Mouse (Mus musculus) adrenal gland, postnatal 10 days (tissue): ENCODE data around the gene Gadd45b. TPM values are rescaled to one million over a fixed set of nuclear protein-coding genes. Genes with fewer than 3 reads are reported as not detected.

Experiments
- DNase-seq: peaks from one replicate; pipeline ENCODE4 v3.0.0; 2021; ENCODE audit warnings: mixed read lengths
- total RNA-seq, 2 experiments: library from RNA; stranded (reverse); gene quantifications; 2 replicates each; pipeline ENCODE4 v1.2.3; 2021

The Gadd45b gene
- total RNA-seq, 2 experiments from 2014 or later: 11.7 to 44.5 TPM

DNA sequence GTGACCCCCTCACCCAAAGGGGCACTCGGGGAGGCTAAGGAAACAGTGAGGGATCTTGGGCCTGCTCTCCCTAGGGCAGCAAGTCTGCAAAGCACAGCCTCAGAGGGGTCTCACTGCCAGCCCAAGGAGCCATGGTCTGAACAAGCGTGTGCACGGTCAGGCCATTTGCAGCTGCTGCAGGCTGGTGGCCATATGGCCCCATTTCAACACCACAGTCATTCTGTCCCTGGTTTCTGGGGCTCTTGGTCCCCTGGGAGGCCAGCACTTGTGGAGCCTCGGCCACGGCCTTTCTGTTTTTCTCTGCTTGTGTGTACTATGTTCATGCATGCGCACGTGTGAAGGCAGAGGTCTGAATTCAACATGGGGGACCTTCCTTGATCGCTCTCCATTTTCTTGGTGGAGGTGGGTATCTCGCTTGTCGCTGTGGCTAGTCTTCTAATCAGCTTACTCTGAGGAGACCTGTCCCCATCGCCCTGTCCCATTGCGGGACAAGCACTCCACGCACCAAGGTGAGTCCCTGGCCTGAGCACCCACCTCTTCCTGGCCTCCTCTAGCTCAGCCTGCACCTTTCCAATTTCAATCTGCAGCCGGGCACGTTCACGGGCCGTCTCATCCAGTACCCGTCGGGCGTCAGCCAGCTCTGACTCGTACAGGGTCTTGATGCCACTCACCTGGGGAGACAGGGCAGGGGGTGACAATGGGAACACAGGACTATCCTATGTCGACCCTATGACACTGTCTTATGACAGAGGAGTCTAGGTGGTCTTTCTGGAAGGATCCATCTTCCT lies 20.3 kb upstream of the Gadd45b start:
- DNase-seq: peak; percentile 47

- no peak for DNase-seq
These were observed 18.5 kb upstream of the Gadd45b start for GRCm38 (mm10) chr10:80911354-80911753.

DNA sequence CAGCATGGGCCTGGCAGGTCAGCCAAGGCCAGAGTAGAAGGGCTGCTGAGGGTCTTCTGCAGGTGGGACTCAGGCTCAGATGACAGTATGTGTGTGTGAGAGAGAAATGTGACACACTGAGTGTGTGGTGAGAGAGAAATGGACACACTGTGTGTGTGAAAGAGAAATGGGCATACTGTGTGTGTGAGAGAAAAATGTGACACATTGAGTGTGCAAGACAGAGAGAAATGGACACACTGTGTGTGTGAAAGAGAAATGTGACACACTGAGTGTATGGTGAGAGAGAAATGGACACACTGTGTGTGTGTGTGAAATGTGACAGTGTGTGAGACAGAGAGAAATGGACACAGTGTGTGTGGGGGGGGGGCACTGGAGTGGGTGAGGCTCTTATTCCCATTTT lies 18.0 kb upstream of the Gadd45b start:
- no peak for DNase-seq

- DNase-seq: no peak
These were observed 16.4 kb upstream of the Gadd45b start for GRCm38 (mm10) chr10:80913364-80914011.

GRCm38 (mm10) chr10:80914253-80914656 lies 15.6 kb upstream of the Gadd45b start:
- DNase-seq: no peak

DNA sequence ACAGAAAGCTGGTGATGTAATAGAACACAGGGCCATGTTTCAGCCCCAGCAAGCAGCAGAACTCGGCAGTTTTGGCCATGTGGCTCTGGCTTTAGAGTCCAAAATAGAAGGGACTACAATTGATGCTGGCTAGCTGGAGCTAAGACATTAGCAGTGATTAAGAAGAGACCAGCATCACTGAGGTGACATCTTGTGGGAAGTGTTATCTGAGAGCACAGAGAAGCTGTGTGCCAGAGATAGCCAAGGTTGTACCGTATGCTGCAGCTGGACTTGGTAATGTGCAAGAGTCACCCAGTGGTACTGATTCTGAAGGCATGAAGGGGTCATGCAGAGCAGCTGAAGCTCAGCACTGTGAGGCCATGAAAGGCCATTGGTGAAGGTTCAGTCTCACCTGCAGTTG lies 14.6 kb upstream of the Gadd45b start:
- no peak for DNase-seq

DNA sequence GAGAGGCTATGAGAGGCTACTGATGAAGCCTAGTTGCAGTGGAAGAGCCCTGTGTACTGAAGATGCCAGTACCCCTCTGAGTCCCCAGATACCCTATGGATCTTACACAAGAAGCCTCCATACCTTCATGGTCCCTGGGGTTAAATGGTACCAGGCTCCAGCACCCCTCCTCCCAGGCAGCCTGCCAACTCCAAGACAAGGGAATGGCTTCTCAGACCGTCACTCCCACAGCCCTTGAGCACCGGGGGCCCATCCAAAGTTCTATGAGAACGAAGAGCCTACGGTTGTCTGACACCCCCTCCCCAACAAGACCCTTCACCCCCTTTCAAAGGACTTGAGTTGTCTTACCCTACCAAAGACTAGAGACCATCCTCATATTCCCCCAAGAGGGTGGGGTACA lies 14.1 kb upstream of the Gadd45b start:
- DNase-seq: no peak

GRCm38 (mm10) chr10:80917336-80917778 lies 12.5 kb upstream of the Gadd45b start:
- no peak for DNase-seq

GRCm38 (mm10) chr10:80917779-80918434 lies 12.0 kb upstream of the Gadd45b start, which contains the start of gene Lmnb2:
Lmnb2 (minus strand) TSS chr10:80918245.
- DNase-seq: peak; percentile 83

DNA sequence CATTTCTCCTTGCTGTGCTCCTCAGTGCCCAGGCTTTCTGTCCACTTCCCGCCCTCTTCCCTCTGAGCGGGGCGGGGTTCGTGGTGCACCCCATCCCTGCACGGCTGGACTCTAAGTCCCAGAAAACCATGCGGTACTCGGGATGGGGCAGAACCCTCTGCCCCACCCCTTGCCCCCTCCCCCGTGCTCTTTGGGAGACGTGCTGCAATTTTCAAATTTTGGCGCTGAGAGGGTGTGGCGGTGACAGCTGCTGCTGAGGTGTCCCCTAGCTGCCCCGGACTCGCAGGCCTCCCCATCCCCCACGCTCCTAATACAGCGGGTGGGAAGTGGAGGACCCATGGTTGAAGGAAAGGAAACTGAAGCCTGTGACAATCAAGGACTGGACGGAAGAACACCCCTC lies 8.0 kb upstream of the Gadd45b start:
- DNase-seq: no peak

DNA sequence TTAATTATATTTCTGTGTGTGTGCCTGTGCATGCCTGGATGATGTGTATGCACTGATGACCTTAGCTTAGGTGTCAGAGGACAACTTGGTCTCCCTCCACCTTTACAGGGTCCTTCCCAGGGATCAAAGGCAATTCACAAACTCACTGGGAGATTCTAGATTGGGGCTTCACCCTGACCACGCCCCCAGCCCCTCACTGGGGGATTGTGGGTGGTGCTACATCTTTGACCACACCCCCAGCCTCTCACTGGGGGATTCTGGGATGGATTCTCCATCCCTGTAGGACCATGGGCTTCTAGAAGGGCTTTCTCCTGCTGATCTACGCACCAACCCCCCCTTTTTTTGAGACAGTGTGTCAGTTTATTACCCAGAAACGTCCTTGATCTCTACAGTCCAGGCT lies 4.4 kb upstream of the Gadd45b start:
- DNase-seq: no peak

- DNase-seq: peak; percentile 93
These were observed 1.1 kb upstream of the Gadd45b start for GRCm38 (mm10) chr10:80928586-80929298.

- peak; percentile 56 for DNase-seq
These were observed 684 bp downstream of the Gadd45b start for GRCm38 (mm10) chr10:80930361-80931152.

DNA sequence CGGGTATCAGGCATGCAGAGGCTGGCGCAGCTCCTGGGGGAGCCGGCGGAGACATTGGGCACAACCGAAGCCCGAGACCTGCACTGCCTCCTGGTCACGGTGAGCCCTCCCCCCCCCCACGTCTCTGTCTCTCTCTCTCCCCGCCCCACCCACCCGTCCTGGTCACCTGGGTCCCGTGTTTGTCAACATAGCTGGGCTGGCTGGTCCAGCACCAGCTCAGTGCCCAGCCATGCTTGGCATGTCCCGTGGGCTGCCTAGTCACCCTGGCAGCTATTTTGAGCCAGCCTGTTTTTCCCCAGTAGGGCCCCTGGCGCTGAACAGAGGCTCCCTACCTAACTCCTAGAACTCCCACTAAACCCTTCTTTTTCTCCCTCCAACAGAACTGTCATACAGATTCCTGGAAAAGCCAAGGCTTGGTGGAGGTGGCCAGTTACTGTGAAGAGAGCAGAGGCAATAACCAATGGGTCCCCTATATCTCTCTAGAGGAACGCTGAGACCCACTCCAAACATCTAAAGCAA lies 1.3 kb downstream of the Gadd45b start:
- DNase-seq: peak; percentile 64

DNA sequence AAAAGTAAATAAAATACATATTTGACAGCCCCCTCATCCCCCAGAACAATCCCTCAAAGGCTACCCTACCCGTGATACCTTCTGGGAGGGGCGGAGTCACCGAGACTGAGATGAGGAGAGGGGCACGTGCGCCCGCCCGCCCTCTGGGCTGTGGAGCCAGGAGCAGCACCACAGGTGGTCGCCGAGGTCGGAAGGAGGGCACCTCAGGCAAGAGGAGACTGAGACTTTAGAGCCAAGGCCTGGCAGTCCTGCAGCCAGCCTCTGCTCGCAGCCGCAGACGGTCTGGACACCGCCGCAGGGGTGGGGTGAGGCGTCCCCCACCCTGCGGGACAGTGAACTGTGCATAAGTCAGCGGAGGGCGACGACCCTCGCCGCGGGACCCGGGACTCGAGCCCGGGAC lies 1.8 kb downstream of the Gadd45b start:
- no peak for DNase-seq

DNA sequence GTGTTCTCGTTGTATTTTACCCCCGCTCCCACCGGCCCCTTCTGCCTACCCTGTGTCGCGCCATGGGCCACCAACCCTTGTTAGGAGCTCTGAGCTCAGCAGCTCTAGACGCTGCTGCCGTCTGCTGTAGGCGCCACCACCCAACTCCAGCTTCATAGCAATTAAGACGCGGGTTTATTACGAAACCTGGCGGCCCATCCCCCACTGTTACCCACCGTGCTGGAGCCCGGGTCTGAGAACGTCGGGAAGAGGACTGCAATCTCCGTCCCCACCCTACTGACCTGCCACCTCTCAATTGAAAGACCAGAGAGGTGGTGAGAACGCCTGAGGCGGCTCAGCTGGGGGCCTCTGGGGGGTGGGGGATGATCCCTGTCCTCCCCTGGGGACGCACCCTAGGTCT lies 2.3 kb downstream of the Gadd45b start:
- DNase-seq: peak; percentile 45

DNA sequence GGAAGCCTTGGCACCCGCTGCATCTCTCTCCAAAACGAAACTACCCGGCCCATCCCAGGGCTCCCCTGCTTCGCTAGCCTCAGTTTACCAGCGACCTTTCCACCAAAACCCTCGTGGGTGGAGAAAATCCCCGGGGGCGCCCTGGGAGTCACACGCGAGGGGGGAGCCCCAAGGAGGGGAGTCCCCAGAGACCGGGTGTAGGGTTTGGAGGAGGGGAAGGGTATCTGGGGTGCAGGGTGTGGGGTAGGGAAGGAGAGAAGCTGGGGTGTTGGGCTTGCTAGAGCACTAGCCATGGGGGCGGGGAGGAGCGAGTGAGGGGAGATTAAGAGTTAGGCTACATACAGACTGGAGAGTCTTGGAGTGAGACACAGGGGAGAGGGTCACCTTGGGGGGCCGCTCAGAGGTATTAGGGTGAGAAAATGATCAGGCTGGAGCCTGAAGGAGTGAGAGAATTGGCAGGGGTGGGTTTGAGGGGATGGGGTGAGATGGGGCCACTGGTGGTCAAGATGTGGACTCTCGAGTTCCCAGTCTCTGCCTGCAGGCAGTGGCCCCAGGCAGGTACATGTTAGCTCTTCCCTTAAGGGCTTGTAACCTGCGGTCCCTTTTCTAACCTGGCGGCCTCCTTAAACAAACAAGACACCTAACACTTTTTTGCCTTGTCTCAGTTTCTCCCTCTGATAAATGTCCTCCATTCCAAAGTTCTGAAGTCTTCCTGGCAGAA lies 3.0 kb downstream of the Gadd45b start:
- DNase-seq: peak; percentile 19

- DNase-seq: peak; percentile 55
These were observed 3.6 kb downstream of the Gadd45b start for GRCm38 (mm10) chr10:80933421-80933979.

GRCm38 (mm10) chr10:80934136-80934985 lies 4.5 kb downstream of the Gadd45b start:
- DNase-seq: no peak
